Comparison of ENCODE assay signal across 17 mouse cellular contexts in the genomic region with DNA sequence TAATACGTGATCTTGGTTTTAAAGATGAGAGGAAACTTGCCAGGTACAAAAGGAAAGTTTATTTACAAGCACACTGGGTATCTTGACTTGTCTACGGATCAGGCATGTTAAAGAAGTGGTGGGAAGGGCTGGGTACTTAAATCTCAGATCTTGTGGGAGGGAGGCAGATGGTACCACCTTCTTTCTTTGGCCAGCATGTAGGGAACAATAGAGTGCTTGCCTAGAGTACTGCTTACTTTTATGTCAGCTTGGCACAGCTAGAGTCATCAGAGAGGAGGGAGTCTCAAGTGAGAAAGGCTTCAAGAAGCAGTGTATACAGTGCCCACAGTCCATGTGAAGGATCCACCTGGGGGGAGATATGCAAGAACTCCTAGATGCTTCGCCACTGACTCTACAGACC.
"Had no signal": no experiment of that assay in that cellular context is flagged by ENCODE, and none has a peak within 500 bp of the region (broad histone marks: within the 10 kb centered on the region; RNA-seq: fewer than 3 reads in every experiment).

No protein-coding gene starts in this region.

- H3K9me3 ChIP-seq: neural tube, embryonic 12.5 days; neural tube, embryonic 13.5 days; neural tube, embryonic 15.5 days; stomach, embryonic 15.5 days had no signal

- H3K27ac ChIP-seq: neural tube, embryonic 12.5 days; neural tube, embryonic 13.5 days; neural tube, embryonic 15.5 days; stomach, embryonic 15.5 days; stomach, postnatal 0 days had no signal

- H3K4me1 ChIP-seq: neural tube, embryonic 12.5 days; neural tube, embryonic 15.5 days had no signal

- H3K9ac ChIP-seq: neural tube, embryonic 12.5 days; neural tube, embryonic 13.5 days; neural tube, embryonic 15.5 days; stomach, embryonic 15.5 days had no signal

- H3K4me2 ChIP-seq: neural tube, embryonic 12.5 days; neural tube, embryonic 13.5 days; neural tube, embryonic 15.5 days; stomach, embryonic 15.5 days had no signal

- H3K36me3 ChIP-seq: neural tube, embryonic 12.5 days; neural tube, embryonic 13.5 days; neural tube, embryonic 15.5 days; stomach, embryonic 15.5 days had no signal

- H3K27me3 ChIP-seq: neural tube, embryonic 12.5 days; neural tube, embryonic 13.5 days; neural tube, embryonic 15.5 days; stomach, embryonic 15.5 days had no signal

- DNase-seq: retina, postnatal 1 day; right cerebral cortex, adult 18-20 months; right cerebral cortex, postnatal 14 days; right cerebral cortex, postnatal 25 days; right cerebral cortex, postnatal 4 days; spleen, adult 18-20 months; thymus, adult 18-20 months; thymus, adult 2 months; thymus, postnatal 14 days; thymus, postnatal 25 days; thymus, postnatal 36 days; thymus, postnatal 4 days had no signal

- H3K4me3 ChIP-seq: neural tube, embryonic 12.5 days; neural tube, embryonic 13.5 days; neural tube, embryonic 15.5 days; stomach, embryonic 15.5 days had no signal
